Mouse (Mus musculus) stomach, embryonic 15.5 days (tissue): ENCODE data around the gene Ccdc61. TPM values are rescaled to one million over a fixed set of nuclear protein-coding genes. Genes with fewer than 3 reads are reported as not detected.

ENCODE experiments used
- ATAC-seq: fragments of 200-750 bp; cut with Nextera tagmentation; 2 replicates; pipeline ENCODE4 v1.8.0; 2017; ENCODE audit warnings: low read depth, moderate number of reproducible peaks, moderate TSS enrichment; ENCODE audit not compliant: insufficient read depth, low FRiP score
- H3K27ac ChIP-seq: fragments of 300-500 bp; sonication (generic); 2 replicates; pipeline ENCODE4 v1.5.1; 2015; ENCODE audit warnings: mild to moderate bottlenecking, inconsistent platforms
- H3K27me3 ChIP-seq: fragments of 300-500 bp; sonication (generic); replicated peaks from 2 replicates; pipeline ENCODE4 v1.6.1; 2015; ENCODE audit warnings: inconsistent platforms
- H3K36me3 ChIP-seq: fragments of 300-500 bp; sonication (generic); 2 replicates; pipeline ENCODE4 v1.6.1; 2015; ENCODE audit warnings: inconsistent platforms
- H3K4me1 ChIP-seq: fragments of 300-500 bp; sonication (generic); 2 replicates; pipeline ENCODE4 v1.6.1; 2015; ENCODE audit warnings: inconsistent platforms
- H3K4me2 ChIP-seq: fragments of 300-500 bp; sonication (generic); 2 replicates; pipeline ENCODE4 v1.6.1; 2015; ENCODE audit warnings: mild to moderate bottlenecking, inconsistent platforms
- H3K4me3 ChIP-seq: fragments of 300-500 bp; sonication (generic); replicated peaks from 2 replicates; pipeline ENCODE4 v1.5.1; 2015; ENCODE audit warnings: inconsistent platforms
- H3K9ac ChIP-seq: fragments of 300-500 bp; sonication (generic); 2 replicates; pipeline ENCODE4 v1.6.1; 2015; ENCODE audit warnings: inconsistent platforms
- H3K9me3 ChIP-seq: fragments of 300-500 bp; sonication (generic); 2 replicates; pipeline ENCODE4 v1.6.1; 2016; ENCODE audit warnings: inconsistent platforms
- WGBS: fragments of 180-500 bp; shearing (Covaris S2); methylation state at CpG from one replicate; pipeline ENCODE4 v1.1.7; 2015; 5-methylcytosine and 5-hydroxymethylcytosine counted together
- polyA plus RNA-seq: library from polyadenylated mRNA; unstranded; fragments of >200 nt; fragmentation: Nextera tagmentation; extraction: Ambion mirVana; gene quantifications from 2 replicates; pipeline ENCODE4 v1.2.1, GENCODE M21; 2015

Ccdc61 gene
- polyA plus RNA-seq, 1 experiment from 2014 or later = 26.1 TPM

DNA sequence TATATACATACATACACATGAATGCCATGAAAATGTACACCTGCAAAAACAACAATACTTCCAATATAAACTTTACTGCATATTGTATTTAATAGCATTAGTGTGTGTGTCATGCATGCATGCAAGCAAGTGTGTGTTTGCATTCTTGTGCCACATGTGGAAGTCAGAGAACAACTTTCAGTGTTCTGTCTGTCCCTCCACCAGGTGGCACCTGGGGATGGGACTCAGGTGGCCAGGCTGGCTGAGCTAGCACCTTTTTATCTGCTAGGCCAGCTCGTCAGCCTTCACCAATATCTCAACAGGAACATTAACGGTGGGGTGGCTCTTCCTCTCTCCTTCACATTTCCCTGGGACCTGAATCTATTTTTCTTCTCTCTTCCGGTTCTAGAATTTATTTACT lies 7.7 kb downstream of the Ccdc61 start:
- Histone ChIP-seq H3K4me2 (no peak overlapping the region), H3K27me3 (no peaks in the 10 kb centered on the region), H3K4me3 (no peak overlapping the region), H3K4me1 (no peaks in the 10 kb centered on the region), H3K27ac (no peak overlapping the region), H3K9me3 (no peaks in the 10 kb centered on the region), H3K36me3 (peaks cover 16% of the 10 kb centered on the region), H3K9ac (no peak overlapping the region)
- WGBS = 51% methylated on average over 3 of the region's 3 CpGs
- no peak for ATAC-seq

DNA sequence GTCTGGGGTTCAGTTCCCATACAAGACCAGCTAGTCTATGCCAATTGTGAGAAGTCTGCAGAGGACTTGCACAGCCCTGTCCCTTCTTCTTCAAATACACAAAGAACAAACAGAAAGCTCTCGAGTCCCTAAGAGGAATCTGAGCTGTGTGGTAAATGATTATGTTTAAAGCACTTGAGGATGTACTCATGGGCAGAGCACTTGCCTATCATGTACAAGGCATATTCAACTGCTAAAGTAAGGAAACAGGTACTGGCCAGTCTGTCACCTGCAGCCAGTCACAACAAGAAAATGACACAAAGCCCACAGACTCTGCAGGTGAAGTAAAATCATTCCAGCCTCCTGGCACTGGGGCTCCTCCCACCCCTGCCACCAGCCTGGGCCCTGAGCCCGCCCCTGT lies 9.7 kb downstream of the Ccdc61 start:
- Histone ChIP-seq H3K9ac (no peak overlapping the region), H3K9me3 (no peaks in the 10 kb centered on the region), H3K4me3 (no peak overlapping the region), H3K27ac (no peak overlapping the region), H3K27me3 (no peaks in the 10 kb centered on the region), H3K4me2 (no peak overlapping the region), H3K4me1 (no peaks in the 10 kb centered on the region), H3K36me3 (peaks cover 16% of the 10 kb centered on the region)
- no peak for ATAC-seq
- 87% methylated on average over 2 of the region's 2 CpGs for WGBS

DNA sequence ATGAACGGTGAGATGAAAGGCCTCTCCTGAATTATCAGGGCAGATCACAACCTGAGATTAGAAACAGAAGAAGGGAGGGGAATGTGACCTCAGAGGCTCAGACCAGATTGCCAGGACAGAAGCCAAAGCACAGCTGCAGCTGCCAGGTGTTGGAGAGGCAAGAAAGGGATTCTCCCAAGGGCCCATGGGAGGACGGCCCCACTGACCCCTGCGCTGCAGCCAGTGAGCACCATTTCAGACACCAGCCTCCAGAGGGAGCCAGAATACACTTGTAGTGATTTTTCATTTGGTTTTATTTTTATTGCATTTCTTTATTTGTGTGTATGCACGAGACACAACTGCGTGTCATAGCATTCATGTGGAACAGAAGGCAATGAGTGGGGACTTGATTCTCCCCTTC lies 13.7 kb downstream of the Ccdc61 start:
- Histone ChIP-seq H3K27me3 (no peaks in the 10 kb centered on the region; the same call in 1 of the 2 replicates), H3K36me3 (peaks cover 16% of the 10 kb centered on the region), H3K9ac (no peak overlapping the region), H3K4me1 (peaks cover 22% of the 10 kb centered on the region), H3K27ac (no peak overlapping the region), H3K4me3 (no peak overlapping the region), H3K9me3 (no peaks in the 10 kb centered on the region), H3K4me2 (no peak overlapping the region)
- no peak for ATAC-seq
- 47% methylated on average over 5 of the region's 5 CpGs for WGBS

DNA sequence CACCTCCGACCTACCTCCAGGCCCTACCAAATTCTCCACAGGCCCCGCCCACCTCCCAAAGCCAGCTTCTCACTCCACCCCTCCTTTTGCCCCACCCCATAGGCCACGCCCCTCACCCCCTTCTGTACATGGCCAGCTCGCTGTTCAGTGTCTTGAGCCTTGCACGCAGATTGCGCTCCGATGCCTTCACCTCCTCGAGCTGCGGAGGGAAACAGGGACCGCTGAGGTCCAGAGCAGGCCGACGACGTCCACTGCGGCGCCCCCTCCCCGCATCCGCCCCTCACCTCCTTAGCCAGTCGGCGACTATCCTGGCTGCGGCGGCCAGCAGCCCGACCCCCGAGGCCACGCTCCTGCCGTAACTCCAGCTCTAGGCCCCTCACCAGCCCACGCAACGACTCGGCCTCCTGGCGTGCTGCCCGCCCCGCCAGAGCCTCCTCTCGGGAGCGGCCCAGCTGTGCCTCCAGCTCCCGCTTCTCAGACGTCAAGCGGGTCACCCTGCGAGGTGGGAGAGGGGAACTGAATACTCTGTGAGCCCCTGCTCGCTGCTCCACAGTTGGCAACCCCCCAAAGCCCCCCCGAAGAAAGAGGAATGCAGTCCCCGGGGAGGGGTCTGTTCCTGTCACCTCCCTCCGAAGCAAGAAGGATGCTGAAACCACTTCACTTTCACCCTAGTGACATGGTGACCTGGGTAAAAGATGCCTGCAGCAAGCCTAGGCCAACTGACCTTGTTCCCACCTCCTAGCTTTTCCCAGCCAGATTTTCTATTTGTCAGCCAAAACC lies 16.4 kb downstream of the Ccdc61 start:
- Histone ChIP-seq H3K4me2 (peak overlapping the region; percentile 94), H3K27me3 (no peaks in the 10 kb centered on the region; the same call in 1 of the 2 replicates), H3K27ac (no peak overlapping the region), H3K9ac (peak overlapping the region; percentile 22; the same call in 1 of the 2 replicates), H3K9me3 (no peaks in the 10 kb centered on the region), H3K4me3 (peak overlapping the region; percentile 42), H3K4me1 (peaks cover 22% of the 10 kb centered on the region), H3K36me3 (peaks cover 4% of the 10 kb centered on the region; the same call in 1 of the 2 replicates)
- 2% methylated on average over 40 of the region's 41 CpGs for WGBS
- peak; percentile 23; the same call in 1 of the 2 replicates for ATAC-seq

- Histone ChIP-seq H3K9ac (no peak overlapping the region), H3K27ac (no peak overlapping the region), H3K4me2 (peak overlapping the region; percentile 94), H3K36me3 (no peaks in the 10 kb centered on the region), H3K27me3 (no peaks in the 10 kb centered on the region; the same call in 1 of the 2 replicates), H3K4me3 (peak overlapping the region; percentile 42; the same call in 1 of the 2 replicates), H3K9me3 (no peaks in the 10 kb centered on the region), H3K4me1 (peaks cover 22% of the 10 kb centered on the region)
- WGBS = 34% methylated on average over 27 of the region's 27 CpGs
- ATAC-seq = 0 out of 2 replicates have a peak, but pooled peaks have one; percentile 4
Measured at GRCm38 (mm10) chr7:18893009-18893408, 17.2 kb downstream of the Ccdc61 start.

- no peaks in the 10 kb centered on the region for H3K36me3 ChIP-seq
- WGBS = 19% methylated on average over 33 of the region's 33 CpGs
- no peaks in the 10 kb centered on the region for H3K9me3 ChIP-seq
- peak overlapping the region; percentile 22; the same call in 1 of the 2 replicates for H3K9ac ChIP-seq
- peak overlapping the region; percentile 94 for H3K4me2 ChIP-seq
- H3K27me3 ChIP-seq = no peaks in the 10 kb centered on the region; the same call in 1 of the 2 replicates
- peak; percentile 74 for ATAC-seq
- H3K4me1 ChIP-seq = peaks cover 22% of the 10 kb centered on the region
- H3K27ac ChIP-seq = no peak overlapping the region
- peak overlapping the region; percentile 43 for H3K4me3 ChIP-seq
Measured at GRCm38 (mm10) chr7:18891872-18892599, 18.2 kb downstream of the Ccdc61 start.

DNA sequence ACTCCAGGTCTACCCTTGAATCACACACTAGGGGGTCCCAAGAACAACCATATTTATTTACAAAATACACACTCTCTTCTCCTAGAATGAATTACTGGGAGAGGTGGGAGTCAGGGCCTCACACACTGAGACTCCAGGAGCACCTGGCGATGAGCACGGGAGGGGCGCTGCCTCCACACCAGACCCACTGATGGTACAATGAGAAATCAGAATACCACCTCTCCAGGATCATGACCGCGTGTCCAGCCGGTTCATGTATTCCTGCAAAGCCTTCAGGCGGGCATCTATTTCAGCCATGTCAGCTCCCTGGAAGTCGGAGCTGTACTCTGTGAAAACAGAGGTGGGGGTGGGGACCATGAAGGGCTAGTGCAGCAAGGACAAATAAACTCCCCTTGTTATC lies 19.4 kb downstream of the Ccdc61 start:
- ATAC-seq = no peak
- Histone ChIP-seq H3K4me1 (peaks cover 22% of the 10 kb centered on the region), H3K4me3 (no peak overlapping the region), H3K9me3 (no peaks in the 10 kb centered on the region), H3K27me3 (no peaks in the 10 kb centered on the region; the same call in 1 of the 2 replicates), H3K27ac (no peak overlapping the region), H3K9ac (no peak overlapping the region), H3K4me2 (no peak overlapping the region), H3K36me3 (no peaks in the 10 kb centered on the region)
- 88% methylated on average over 8 of the region's 8 CpGs for WGBS

DNA sequence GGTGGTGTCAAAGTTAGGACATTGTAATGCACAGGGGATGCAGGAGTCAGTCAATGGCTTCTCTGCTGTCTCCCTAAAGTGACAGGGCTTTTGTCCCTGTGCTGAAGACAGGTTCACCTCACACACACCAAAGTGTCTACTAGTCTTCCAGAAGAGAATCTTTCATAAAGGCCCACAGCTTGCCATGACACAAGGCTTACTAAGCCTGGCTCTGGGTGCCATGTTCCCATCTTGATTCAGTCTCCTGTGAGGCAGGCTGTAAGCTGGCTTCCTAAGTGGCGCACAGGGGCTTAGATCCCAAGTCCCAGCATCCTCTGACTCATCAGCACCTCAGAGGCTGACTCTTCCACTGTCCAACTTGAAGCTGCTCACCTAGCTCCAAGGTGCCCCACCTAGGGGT lies 23.3 kb downstream of the Ccdc61 start:
- H3K9me3 ChIP-seq = no peaks in the 10 kb centered on the region
- H3K4me2 ChIP-seq = no peak overlapping the region
- ATAC-seq = no peak
- H3K27me3 ChIP-seq = no peaks in the 10 kb centered on the region
- H3K9ac ChIP-seq = no peak overlapping the region
- WGBS = 88% methylated on average over 1 of the region's 1 CpGs
- H3K27ac ChIP-seq = no peak overlapping the region
- peaks cover 3% of the 10 kb centered on the region; the same call in 1 of the 2 replicates for H3K4me1 ChIP-seq
- no peaks in the 10 kb centered on the region for H3K36me3 ChIP-seq
- H3K4me3 ChIP-seq = no peak overlapping the region

GRCm38 (mm10) chr7:18884745-18885422 lies 25.3 kb downstream of the Ccdc61 start:
- 0 out of 2 replicates have a peak overlapping the region, but pooled peaks have one; percentile 15 for H3K4me3 ChIP-seq
- no peaks in the 10 kb centered on the region for H3K27me3 ChIP-seq
- 47% methylated on average over 13 of the region's 13 CpGs for WGBS
- no peaks in the 10 kb centered on the region for H3K36me3 ChIP-seq
- H3K4me1 ChIP-seq = peaks cover 3% of the 10 kb centered on the region; the same call in 1 of the 2 replicates
- peak overlapping the region; percentile 77 for H3K27ac ChIP-seq
- peak overlapping the region; percentile 37 for H3K4me2 ChIP-seq
- no peaks in the 10 kb centered on the region for H3K9me3 ChIP-seq
- H3K9ac ChIP-seq = no peak overlapping the region
- ATAC-seq = no peak

DNA sequence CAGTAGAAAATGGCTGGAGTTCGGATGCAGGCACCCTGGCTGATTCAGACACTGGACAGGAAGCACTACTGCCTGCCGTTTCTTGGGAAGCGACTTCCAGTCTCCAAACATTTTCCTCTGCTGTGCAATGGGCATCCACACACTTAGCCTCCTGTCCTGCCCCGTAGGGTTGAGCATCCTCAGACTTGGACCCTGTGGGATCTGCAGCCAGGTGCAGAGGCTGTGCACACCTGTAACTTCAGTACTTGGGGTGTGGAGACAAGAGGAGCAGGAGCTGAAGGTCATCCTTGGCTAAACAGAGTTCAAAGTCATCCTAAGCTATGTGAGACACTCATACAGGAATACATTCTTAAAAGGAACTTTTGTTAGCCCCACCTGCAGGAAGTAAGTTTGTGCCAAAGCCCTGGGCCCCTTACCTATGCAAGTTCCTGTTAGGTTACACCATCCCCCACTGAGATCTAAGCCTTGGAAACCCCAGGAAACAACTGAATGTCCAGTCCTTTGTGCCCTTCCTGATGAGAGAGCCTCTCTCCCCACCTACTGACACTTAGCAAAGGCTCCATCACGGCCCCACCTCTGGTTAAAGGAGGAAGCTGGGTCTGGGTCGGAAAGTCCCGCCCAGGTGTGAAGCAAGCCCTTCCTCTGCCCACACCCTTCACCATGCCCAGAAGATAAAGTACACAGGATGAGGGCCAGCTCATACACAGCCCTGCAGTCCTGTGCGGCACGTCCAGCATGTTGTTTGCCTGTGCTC lies 26.0 kb downstream of the Ccdc61 start:
- 42% methylated on average over 9 of the region's 9 CpGs for WGBS
- H3K4me3 ChIP-seq = 0 out of 2 replicates have a peak overlapping the region, but pooled peaks have one; percentile 15
- H3K36me3 ChIP-seq = no peaks in the 10 kb centered on the region
- peak overlapping the region; percentile 37 for H3K4me2 ChIP-seq
- peaks cover 3% of the 10 kb centered on the region; the same call in 1 of the 2 replicates for H3K4me1 ChIP-seq
- no peak overlapping the region for H3K9ac ChIP-seq
- H3K9me3 ChIP-seq = no peaks in the 10 kb centered on the region
- peak; percentile 85 for ATAC-seq
- peak overlapping the region; percentile 77 for H3K27ac ChIP-seq
- no peaks in the 10 kb centered on the region for H3K27me3 ChIP-seq

DNA sequence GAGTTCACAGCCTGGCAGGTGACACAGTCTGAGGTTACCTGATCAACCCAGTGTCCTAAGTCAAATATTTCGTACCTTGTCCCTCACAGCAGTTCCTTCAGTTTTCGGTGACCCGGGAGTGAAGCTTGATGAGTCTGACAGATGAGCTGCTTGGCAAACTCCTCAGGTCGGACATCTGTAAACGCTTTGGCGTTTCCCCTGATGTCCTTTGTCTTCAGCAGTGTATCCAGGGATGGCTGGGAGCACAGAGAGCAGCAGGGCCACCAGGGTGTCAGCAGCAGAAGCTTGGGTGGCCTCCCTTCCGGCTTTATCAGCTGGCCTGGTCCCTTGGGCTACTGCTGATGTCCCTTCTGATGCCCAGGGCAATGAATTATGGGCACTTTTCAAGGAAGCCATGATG lies 31.5 kb downstream of the Ccdc61 start:
- no peaks in the 10 kb centered on the region for H3K27me3 ChIP-seq
- WGBS = 66% methylated on average over 7 of the region's 7 CpGs
- no peak for ATAC-seq

More for the DNA sequence above, 31.5 kb downstream of the Ccdc61 start:
- Histone ChIP-seq H3K36me3 (no peaks in the 10 kb centered on the region), H3K4me2 (no peak overlapping the region), H3K4me3 (no peak overlapping the region), H3K27ac (no peak overlapping the region), H3K9ac (no peak overlapping the region), H3K9me3 (no peaks in the 10 kb centered on the region), H3K4me1 (no peaks in the 10 kb centered on the region)
